Mouse (Mus musculus) cerebellum, adult 2 months (tissue): ENCODE measurements around the gene Sucnr1. TPM values are rescaled to one million over a fixed set of nuclear protein-coding genes. Genes with fewer than 3 reads are reported as not detected.

ENCODE experiments used
- DNase-seq, 2 experiments: peaks; one replicate each; pipeline ENCODE4 v3.0.0; 2021
- H3K27ac ChIP-seq: fragments of 200-500 bp; 2 replicates; pipeline ENCODE4 v1.5.1; 2012; ENCODE audit warnings: low read length, control low read depth, inconsistent platforms; ENCODE audit not compliant: insufficient read depth
- H3K27me3 ChIP-seq: fragments of 200-500 bp; 2 replicates; pipeline ENCODE4 v1.6.1; 2012; ENCODE audit warnings: inconsistent platforms, mild to moderate bottlenecking, low read length, moderate library complexity; ENCODE audit not compliant: control insufficient read depth, insufficient read depth
- H3K4me1 ChIP-seq: fragments of 200-500 bp; 2 replicates; pipeline ENCODE4 v1.6.1; 2011; ENCODE audit warnings: low read length; ENCODE audit not compliant: control insufficient read depth, insufficient read depth
- H3K4me3 ChIP-seq: fragments of 200-500 bp; replicated peaks from 2 replicates; pipeline ENCODE3; 2011; ENCODE audit warnings: mild to moderate bottlenecking, low read depth, low read length, control low read depth; ENCODE audit not compliant: insufficient read depth
- CTCF ChIP-seq: fragments of 200-500 bp; IDR thresholded peaks from 2 replicates; pipeline ENCODE4 v1.5.1; 2011; ENCODE audit warnings: low read depth, mild to moderate bottlenecking, control low read depth, low read length, moderate library complexity, borderline replicate concordance; ENCODE audit not compliant: insufficient read depth
- POLR2A ChIP-seq: fragments of 200-500 bp; IDR thresholded peaks from 2 replicates; pipeline ENCODE4 v1.6.1; 2011; ENCODE audit warnings: low read length, control low read depth, borderline replicate concordance; ENCODE audit not compliant: insufficient read depth
- WGBS: fragments of 180-500 bp; shearing (Covaris S2); methylation state at CpG from one replicate; pipeline ENCODE4 v1.1.7; 2018; 5-methylcytosine and 5-hydroxymethylcytosine counted together
- polyA plus RNA-seq: library from polyadenylated mRNA; depleted of rRNA; stranded (reverse); fragments of >200 nt; gene quantifications from 2 replicates; pipeline ENCODE4 v1.2.3, GENCODE M21; 2012; rRNA removed

Gene Sucnr1
- polyA plus RNA-seq, 1 experiment = 0.13 TPM

GRCm38 (mm10) chr3:60123859-60124794 lies 42.5 kb downstream of the Sucnr1 start:
- DNase-seq = no peak
- Histone ChIP-seq H3K4me3 (no peak overlapping the region), H3K4me1 (no peaks in the 10 kb centered on the region), H3K27ac (no peak overlapping the region), H3K27me3 (no peaks in the 10 kb centered on the region)
- TF ChIP-seq CTCF = no peak
- no peak for TF ChIP-seq POLR2A
- 69% methylated on average over 9 of the region's 9 CpGs for WGBS

GRCm38 (mm10) chr3:60126564-60126963 lies 44.9 kb downstream of the Sucnr1 start:
- no peak overlapping the region for H3K4me3 ChIP-seq
- no peak for DNase-seq
- H3K27ac ChIP-seq = no peak overlapping the region
- no peaks in the 10 kb centered on the region for H3K4me1 ChIP-seq
- 81% methylated on average over 2 of the region's 2 CpGs for WGBS
- H3K27me3 ChIP-seq = no peaks in the 10 kb centered on the region
- no peak for TF ChIP-seq POLR2A
- TF ChIP-seq CTCF = no peak

- Histone ChIP-seq H3K4me1 (no peaks in the 10 kb centered on the region), H3K4me3 (no peak overlapping the region), H3K27me3 (no peaks in the 10 kb centered on the region), H3K27ac (no peak overlapping the region)
- WGBS = 85% methylated on average over 2 of the region's 2 CpGs
- DNase-seq = no peak
- TF ChIP-seq CTCF (no peak), POLR2A (no peak)
These were observed 46.6 kb downstream of the Sucnr1 start for GRCm38 (mm10) chr3:60128282-60128681.

GRCm38 (mm10) chr3:60135801-60136200 lies 54.1 kb downstream of the Sucnr1 start:
- H3K27me3 ChIP-seq = no peaks in the 10 kb centered on the region
- H3K4me3 ChIP-seq = no peak overlapping the region
- no peak for TF ChIP-seq POLR2A
- TF ChIP-seq CTCF = no peak
- H3K27ac ChIP-seq = no peak overlapping the region
- H3K4me1 ChIP-seq = no peaks in the 10 kb centered on the region
- DNase-seq = no peak
- 75% methylated on average over 2 of the region's 2 CpGs for WGBS

Other genes starting within 250 kb of the Sucnr1 start
- gene Gm8298, start 220.8 kb upstream of the Sucnr1 start, polyA plus RNA-seq = not detected in 2 replicates
- gene C130079G13Rik, start 156.7 kb upstream of the Sucnr1 start, polyA plus RNA-seq = not detected in 2 replicates
- gene Aadacl2, start 75.1 kb upstream of the Sucnr1 start, polyA plus RNA-seq = not detected in 2 replicates
- not detected in 2 replicates for gene Aadac, start 56.2 kb upstream of the Sucnr1 start, polyA plus RNA-seq